In the genomic region with DNA sequence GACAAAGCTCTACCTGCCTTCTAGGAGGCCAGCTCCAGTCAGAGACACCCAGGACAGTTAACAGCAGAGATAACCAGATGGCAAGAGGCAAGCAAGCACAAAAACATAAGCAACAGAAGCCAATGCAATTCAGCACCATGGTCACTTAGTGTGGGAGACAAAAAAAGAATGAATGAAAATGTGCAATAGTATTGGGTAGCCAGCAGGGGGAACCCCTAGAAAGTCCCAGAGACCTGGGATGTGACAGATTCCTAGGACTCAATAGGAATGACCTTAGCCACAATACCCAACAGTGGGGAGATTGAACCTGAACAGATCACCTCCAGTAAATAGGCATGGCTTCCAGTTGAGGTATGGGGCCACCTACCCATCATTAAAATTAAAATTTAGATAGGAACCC, we compare ENCODE assay signal across 18 mouse cellular contexts.
DNase-seq lines count a peak whose midpoint lies in the region; ATAC-seq and TF ChIP-seq lines count a peak whose summit lies in the region.
"Had no signal": no experiment of that assay in that cellular context is flagged by ENCODE, and none has a peak within 500 bp of the region (broad histone marks: within the 10 kb centered on the region; RNA-seq: fewer than 3 reads in every experiment).

No protein-coding gene starts in this region.

- TF ChIP-seq EP300 in CH12.LX (IDR thresholded peaks at IDR 0.05; ENCODE audit: low read length) = no peak

- H3K27me3 ChIP-seq in intestine, postnatal 0 days (replicated peaks; ENCODE audit: control insufficient read depth, insufficient read depth, low read length) = no peaks in the 10 kb centered on the region
- H3K27me3 ChIP-seq in intestine, embryonic 15.5 days (replicated peaks) = no peaks in the 10 kb centered on the region
- H3K27me3 ChIP-seq in CH12.LX (replicated peaks) = no peaks in the 10 kb centered on the region
- no peaks in the 10 kb centered on the region for H3K27me3 ChIP-seq in cerebellum, adult 2 months (ENCODE audit: control insufficient read depth, insufficient read depth, low read length)
- H3K27me3 ChIP-seq: embryonic facial prominence, embryonic 13.5 days; liver, embryonic 12.5 days; megakaryocyte, embryonic 14.5 days had no signal

- ATAC-seq in intestine, postnatal 0 days = no peak
- no peak for ATAC-seq in intestine, embryonic 15.5 days
- ATAC-seq: inflammation-experienced regulatory T-cells, adult 6 months; liver, embryonic 12.5 days had no signal

- dilution Hi-C loops in CH12.LX (cut with MboI; ENCODE audit: extremely low pct_ligation_motif_present, extremely low pct_unique_long_range_greater_than_20kb, low sequenced_read_pairs) = no loop called here

- H3K4me1 ChIP-seq in intestine, postnatal 0 days (replicated peaks; ENCODE audit: control insufficient read depth, insufficient read depth, low read length) = no peaks in the 10 kb centered on the region
- no peaks in the 10 kb centered on the region for H3K4me1 ChIP-seq in intestine, embryonic 15.5 days (replicated peaks)
- H3K4me1 ChIP-seq in CH12.LX (ENCODE audit: control insufficient read depth in 1 of 2, insufficient read depth in 2 of 2) (no peaks in the 10 kb centered on the region), ES-E14 (ENCODE audit: control insufficient read depth in 2 of 2, insufficient read depth in 2 of 2, low read length in 2 of 2, poor library complexity in 1 of 2) (no peaks in the 10 kb centered on the region)
- H3K4me1 ChIP-seq in cerebellum, adult 2 months (ENCODE audit: control insufficient read depth, insufficient read depth, low read length) = no peaks in the 10 kb centered on the region
- H3K4me1 ChIP-seq: embryonic facial prominence, embryonic 13.5 days; liver, embryonic 12.5 days; megakaryocyte, embryonic 14.5 days had no signal

- H3K4me2 ChIP-seq in intestine, postnatal 0 days (replicated peaks; ENCODE audit: low read depth) = no peak overlapping the region
- H3K4me2 ChIP-seq in intestine, embryonic 15.5 days (replicated peaks) = no peak overlapping the region
- H3K4me2 ChIP-seq in CH12.LX (ENCODE audit: insufficient read depth, low read depth, poor library complexity, severe bottlenecking) = no peak overlapping the region
- H3K4me2 ChIP-seq: embryonic facial prominence, embryonic 13.5 days; heart, embryonic 11.5 days; liver, embryonic 12.5 days had no signal

- no peak for TF ChIP-seq POLR2A in CH12.LX (IDR thresholded peaks at IDR 0.05; ENCODE audit: low read depth, low read length)
- TF ChIP-seq POLR2A in cerebellum, adult 2 months (IDR thresholded peaks at IDR 0.05; ENCODE audit: borderline replicate concordance, insufficient read depth, low read length) = no peak

- no peak for TF ChIP-seq RAD21 in CH12.LX (IDR thresholded peaks at IDR 0.05; ENCODE audit: low read depth, low read length)

- in situ Hi-C loops in CH12.LX (cut with MboI; ENCODE audit: low pct_ligation_motif_present, low pct_unique_long_range_greater_than_20kb, low sequenced_read_pairs) = no loop called here
- in situ Hi-C loops in ES-E14 (cut with MboI; ENCODE audit: low sequenced_read_pairs in 2 of 2, unreplicated experiment in 2 of 2) = no loop called here

- H3K27ac ChIP-seq in intestine, postnatal 0 days (ENCODE audit: low read depth, low read length) = no peak overlapping the region
- H3K27ac ChIP-seq in intestine, embryonic 15.5 days = no peak overlapping the region
- no peak overlapping the region for H3K27ac ChIP-seq in CH12.LX (ENCODE audit: insufficient read depth, low read depth)
- no peak overlapping the region for H3K27ac ChIP-seq in ES-E14 (ENCODE audit: insufficient read depth, low read depth, low read length, poor library complexity, severe bottlenecking)
- no peak overlapping the region for H3K27ac ChIP-seq in cerebellum, adult 2 months (ENCODE audit: insufficient read depth, low read length)
- H3K27ac ChIP-seq: embryonic facial prominence, embryonic 13.5 days; liver, embryonic 12.5 days had no signal

- peak; percentile 17 for TF ChIP-seq CTCF in intestine, postnatal 0 days (IDR thresholded peaks at IDR 0.05; ENCODE audit: low read depth)
- peak in 1 of 2 experiments; percentile 8; a peak in 1 of 4 replicates for TF ChIP-seq CTCF in CH12.LX (conservative IDR thresholded peaks at IDR 0.05 in 1 of 2, IDR thresholded peaks at IDR 0.05 in 1 of 2; ENCODE audit: low read depth in 2 of 2, low read length in 2 of 2)
- TF ChIP-seq CTCF in cerebellum, adult 2 months (IDR thresholded peaks at IDR 0.05; ENCODE audit: borderline replicate concordance, insufficient read depth, low read depth, low read length) = no peak

- no peaks in the 10 kb centered on the region for H3K9me3 ChIP-seq in intestine, postnatal 0 days (ENCODE audit: control insufficient read depth)
- H3K9me3 ChIP-seq in intestine, embryonic 15.5 days = no peaks in the 10 kb centered on the region
- H3K9me3 ChIP-seq in CH12.LX (replicated peaks; ENCODE audit: low read length) (peaks cover 9% of the 10 kb centered on the region), ES-E14 (ENCODE audit: control insufficient read depth, insufficient read depth, low read depth, low read length) (peaks cover 4% of the 10 kb centered on the region; the same call in 1 of the 2 replicates)
- H3K9me3 ChIP-seq: embryonic facial prominence, embryonic 13.5 days; liver, embryonic 12.5 days had no signal

- H3K36me3 ChIP-seq in intestine, postnatal 0 days (ENCODE audit: control insufficient read depth, insufficient read depth) = no peaks in the 10 kb centered on the region
- no peaks in the 10 kb centered on the region for H3K36me3 ChIP-seq in intestine, embryonic 15.5 days
- H3K36me3 ChIP-seq in CH12.LX (replicated peaks in 1 of 2; ENCODE audit: control insufficient read depth in 1 of 2, insufficient read depth in 1 of 2, low read length in 1 of 2) (no peaks in the 10 kb centered on the region), ES-E14 (ENCODE audit: control insufficient read depth, insufficient read depth, low read length, poor library complexity, severe bottlenecking) (no peaks in the 10 kb centered on the region)
- H3K36me3 ChIP-seq: embryonic facial prominence, embryonic 13.5 days; liver, embryonic 12.5 days had no signal

- H3K79me2 ChIP-seq in CH12.LX (replicated peaks; ENCODE audit: control insufficient read depth, extremely low read depth, insufficient read depth, poor library complexity, severe bottlenecking) = no peaks in the 10 kb centered on the region

- no peak overlapping the region for H3K9ac ChIP-seq in intestine, postnatal 0 days (ENCODE audit: low read depth, low read length)
- no peak overlapping the region for H3K9ac ChIP-seq in intestine, embryonic 15.5 days
- H3K9ac ChIP-seq in CH12.LX (ENCODE audit: insufficient read depth, low read depth) (no peak overlapping the region), ES-E14 (ENCODE audit: insufficient read depth, low read depth, low read length, poor library complexity, severe bottlenecking) (no peak overlapping the region)
- H3K9ac ChIP-seq: embryonic facial prominence, embryonic 13.5 days; liver, embryonic 12.5 days had no signal

- H3K4me3 ChIP-seq in intestine, postnatal 0 days (ENCODE audit: low read depth, low read length) = no peak overlapping the region
- H3K4me3 ChIP-seq in intestine, embryonic 15.5 days (replicated peaks) = no peak overlapping the region
- H3K4me3 ChIP-seq in CH12.LX (replicated peaks in 1 of 3; ENCODE audit: low read depth in 2 of 3, low read length in 2 of 3, poor library complexity in 1 of 3) (no peak overlapping the region), ES-E14 (ENCODE audit: insufficient read depth in 1 of 2, low read depth in 1 of 2, low read length in 2 of 2, poor library complexity in 1 of 2, severe bottlenecking in 1 of 2) (no peak overlapping the region)
- H3K4me3 ChIP-seq in cerebellum, adult 2 months (replicated peaks; ENCODE audit: insufficient read depth, low read depth, low read length) = no peak overlapping the region
- H3K4me3 ChIP-seq: embryonic facial prominence, embryonic 13.5 days; liver, embryonic 12.5 days; megakaryocyte, embryonic 14.5 days had no signal

- DNase-seq in CH12.LX (ENCODE audit: extremely low read depth) (no peak), ES-E14 (ENCODE audit: low read depth, low spot score) (no peak)
- DNase-seq in brain, adult 2 months (ENCODE audit: low read depth, low spot score) = peak; percentile 3
- DNase-seq in thymus, postnatal 0 days (ENCODE audit: low spot score) = no peak
- DNase-seq in heart, adult 18-20 months = no peak
- DNase-seq in cerebellum, adult 2 months = no peak
- DNase-seq: cerebellum, adult 9-10 months; gastrocnemius, postnatal 25 days; heart, postnatal 36 days; left cerebral cortex, postnatal 4 days; lung, postnatal 10 days had no signal

TF ChIP-seq in CH12.LX, 34 proteins besides CTCF, POLR2A, EP300 and RAD21:
- TF ChIP-seq SMC3 (IDR thresholded peaks at IDR 0.05; ENCODE audit: low read depth, low read length) (0 out of 2 replicates have a peak, but pooled peaks have one; percentile 3), SIN3A (IDR thresholded peaks at IDR 0.05; ENCODE audit: low read length) (no peak)

TF ChIP-seq in ES-E14, 5 proteins besides CTCF, POLR2A, EP300 and RAD21:
- 0 out of 2 replicates have a peak, but pooled peaks have one; percentile 16 for TF ChIP-seq ZC3H11A (IDR thresholded peaks at IDR 0.05; ENCODE audit: borderline replicate concordance, low read depth, low read length)
- no peak for TF ChIP-seq HCFC1 (IDR thresholded peaks at IDR 0.05; ENCODE audit: borderline replicate concordance, insufficient read depth, low read length)
TF ChIP-seq in ES-E14: peak in this region for 1.
